Mouse (Mus musculus) ES-E14 (cell line): ENCODE measurements around the gene Tff1. TPM values are rescaled to one million over a fixed set of nuclear protein-coding genes. Genes with fewer than 3 reads are reported as not detected.

Experiments
- DNase-seq: peaks from one replicate; pipeline ENCODE4 v3.0.0-alpha.2; 2013; ENCODE audit warnings: low read depth, low spot score
- H3K27ac ChIP-seq: 2 replicates; pipeline ENCODE4 v1.5.1; 2012; ENCODE audit warnings: low read depth, mild to moderate bottlenecking, low read length, moderate library complexity, mixed read lengths; ENCODE audit not compliant: poor library complexity, insufficient read depth, severe bottlenecking
- H3K36me3 ChIP-seq: 2 replicates; pipeline ENCODE4 v1.6.1; 2012; ENCODE audit warnings: mild to moderate bottlenecking, low read length, moderate library complexity, mixed read lengths; ENCODE audit not compliant: control insufficient read depth, poor library complexity, insufficient read depth, severe bottlenecking
- H3K4me1 ChIP-seq, 2 experiments: fragments of 150-350 bp in 1 of 2; sonication (generic) in 1 of 2; 2 replicates each; pipeline ENCODE4 v1.6.1; 2012; ENCODE audit warnings: low read length in 2 of 2, mild to moderate bottlenecking in 1 of 2, mixed read lengths in 1 of 2; ENCODE audit not compliant: control insufficient read depth in 2 of 2, insufficient read depth in 2 of 2, poor library complexity in 1 of 2
- H3K4me3 ChIP-seq, 2 experiments: fragments of 150-350 bp in 1 of 2; sonication (generic) in 1 of 2; 2 replicates each; pipeline ENCODE4 v1.5.1; 2012; ENCODE audit warnings: low read length in 2 of 2, low read depth in 1 of 2, mild to moderate bottlenecking in 1 of 2, mixed read lengths in 1 of 2; ENCODE audit not compliant: insufficient read depth in 1 of 2, poor library complexity in 1 of 2, severe bottlenecking in 1 of 2
- H3K9ac ChIP-seq: 2 replicates; pipeline ENCODE4 v1.6.1; 2012; ENCODE audit warnings: low read depth, mild to moderate bottlenecking, low read length, mixed read lengths; ENCODE audit not compliant: poor library complexity, insufficient read depth, severe bottlenecking
- H3K9me3 ChIP-seq: fragments of 150-350 bp; sonication (generic); 2 replicates; pipeline ENCODE4 v1.6.1; 2012; ENCODE audit warnings: low read depth, mild to moderate bottlenecking, low read length; ENCODE audit not compliant: control insufficient read depth, insufficient read depth
- CHD2 ChIP-seq: IDR thresholded peaks from 2 replicates; pipeline ENCODE4 v1.6.1; 2014; ENCODE audit warnings: mild to moderate bottlenecking, low read depth, low read length, inconsistent platforms
- HCFC1 ChIP-seq: IDR thresholded peaks from 2 replicates; pipeline ENCODE4 v1.6.1; 2012; ENCODE audit warnings: low read length, inconsistent platforms, borderline replicate concordance; ENCODE audit not compliant: insufficient read depth
- MAFK ChIP-seq: IDR thresholded peaks from 2 replicates; pipeline ENCODE4 v1.6.1; 2014; ENCODE audit warnings: mild to moderate bottlenecking, low read depth, low read length, inconsistent platforms; ENCODE audit not compliant: insufficient read depth
- ZC3H11A ChIP-seq: IDR thresholded peaks from 2 replicates; pipeline ENCODE4 v1.6.1; 2012; ENCODE audit warnings: low read depth, mild to moderate bottlenecking, inconsistent platforms, low read length, borderline replicate concordance
- ZNF384 ChIP-seq: IDR thresholded peaks from 2 replicates; pipeline ENCODE4 v1.6.1; 2012; ENCODE audit warnings: low read depth, low read length, inconsistent platforms
- in situ Hi-C, 2 experiments: fragments of 600-800 bp; cut with MboI; formaldehyde crosslinking; loops; one replicate each; pipeline ENCODE4 v1.15.1; 2025; ENCODE audit warnings: low sequenced_read_pairs in 2 of 2, inconsistent platforms in 1 of 2; ENCODE audit not compliant: unreplicated experiment in 2 of 2
- total RNA-seq: library from RNA; depleted of rRNA; stranded (reverse); fragments of 300-350 nt; gene quantifications from 2 replicates; pipeline ENCODE4 v1.2.3, GENCODE M21; 2012

The Tff1 gene
- total RNA-seq, 1 experiment = not detected

DNA sequence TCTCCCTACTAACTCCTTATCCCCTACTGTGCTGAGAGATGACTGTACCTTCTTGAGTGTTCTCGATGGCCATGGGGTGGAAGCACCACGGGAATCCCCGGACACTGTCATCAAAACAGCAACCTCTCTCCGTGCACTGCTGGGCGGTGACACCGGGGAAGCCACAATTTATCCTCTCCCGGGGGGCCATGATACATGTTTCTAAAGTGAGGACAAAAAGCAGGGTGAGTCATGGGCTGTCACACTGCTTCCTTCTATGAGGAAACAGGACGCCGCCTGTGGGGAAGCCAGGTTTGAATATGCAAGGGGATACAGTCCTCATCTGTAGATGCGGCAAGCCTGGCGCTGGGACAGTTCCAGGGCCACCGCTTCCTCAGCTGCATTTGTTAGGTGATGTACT is 2.5 kb downstream of the Tff1 start:
- Histone ChIP-seq H3K36me3 (no peaks in the 10 kb centered on the region), H3K4me3 (no peak overlapping the region), H3K27ac (no peak overlapping the region), H3K4me1 (no peaks in the 10 kb centered on the region), H3K9me3 (no peaks in the 10 kb centered on the region), H3K9ac (no peak overlapping the region)
- no peak for DNase-seq
- TF ChIP-seq CHD2 (no peak), HCFC1 (no peak), MAFK (no peak), ZNF384 (no peak), ZC3H11A (no peak)
- in situ Hi-C loops = no loop called here

DNA sequence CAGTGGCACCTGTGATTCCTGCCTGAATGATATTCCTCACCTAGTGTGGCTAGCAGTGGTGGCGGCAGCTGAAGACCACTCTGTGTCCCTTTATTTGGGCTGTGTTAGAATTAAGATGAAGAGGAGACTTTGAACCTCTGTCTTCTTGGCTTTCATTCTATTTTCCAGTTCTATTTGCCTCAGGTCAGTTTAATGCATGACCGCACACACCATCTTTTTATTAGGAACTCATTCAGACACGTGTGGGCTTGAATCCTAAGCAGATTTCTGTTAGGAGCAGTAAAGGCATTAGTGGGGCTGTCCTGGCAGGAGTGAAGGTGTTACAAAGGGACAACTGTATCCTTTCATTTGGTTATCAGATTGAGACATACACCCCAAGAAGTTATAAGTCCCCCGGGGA is 4.8 kb downstream of the Tff1 start:
- in situ Hi-C loops = no loop called here
- no peak overlapping the region for H3K4me3 ChIP-seq
- no peaks in the 10 kb centered on the region for H3K9me3 ChIP-seq
- no peak overlapping the region for H3K9ac ChIP-seq
- no peaks in the 10 kb centered on the region for H3K36me3 ChIP-seq
- no peak for TF ChIP-seq CHD2
- TF ChIP-seq ZC3H11A = no peak
- no peak for TF ChIP-seq ZNF384
- no peak for TF ChIP-seq MAFK
- TF ChIP-seq HCFC1 = no peak
- DNase-seq = no peak
- no peaks in the 10 kb centered on the region for H3K4me1 ChIP-seq
- no peak overlapping the region for H3K27ac ChIP-seq

DNA sequence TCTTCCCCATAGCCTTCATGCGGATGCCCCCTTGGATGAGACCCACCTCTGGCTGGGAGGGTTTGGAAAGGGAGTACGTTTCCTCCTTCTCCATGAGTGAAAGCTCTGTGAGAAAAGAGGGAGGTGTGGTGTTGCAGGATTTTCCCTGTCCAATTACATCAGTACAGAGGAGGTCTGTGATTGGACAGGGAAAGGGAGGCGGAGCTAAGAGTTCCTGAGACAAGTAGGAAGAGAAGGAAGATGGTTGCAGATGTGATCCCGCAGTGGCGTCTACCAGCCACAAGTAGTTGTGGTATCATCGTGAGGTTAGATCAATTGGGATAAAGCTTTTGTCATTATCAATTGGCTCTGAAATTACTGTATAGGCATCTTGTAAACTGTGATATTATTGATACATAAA is 7.2 kb downstream of the Tff1 start:
- no peaks in the 10 kb centered on the region for H3K36me3 ChIP-seq
- H3K27ac ChIP-seq = no peak overlapping the region
- peak; percentile 35 for DNase-seq
- no peak overlapping the region for H3K4me3 ChIP-seq
- H3K9ac ChIP-seq = no peak overlapping the region
- in situ Hi-C loops = no loop called here
- TF ChIP-seq CHD2 (no peak), ZNF384 (no peak)
- no peaks in the 10 kb centered on the region for H3K4me1 ChIP-seq
- H3K9me3 ChIP-seq = no peaks in the 10 kb centered on the region

DNA sequence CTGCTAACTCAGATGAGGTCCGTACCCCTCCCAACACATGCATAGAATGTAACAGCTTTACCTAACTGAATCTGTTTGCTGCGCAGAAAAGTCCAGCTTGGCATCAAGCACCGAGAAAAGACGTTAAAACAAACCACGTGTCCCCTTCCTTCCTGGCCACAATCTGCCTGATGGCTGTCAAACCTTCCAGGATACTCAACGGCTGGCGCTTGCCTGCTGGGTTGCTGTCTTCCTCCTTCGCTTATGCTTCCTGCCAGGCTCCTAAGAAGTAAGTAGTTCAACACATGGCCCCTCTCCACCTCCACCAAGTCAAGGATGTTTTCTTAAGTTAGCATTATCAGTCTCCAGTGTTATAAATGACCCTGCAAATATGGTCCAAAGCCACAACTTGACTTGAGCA is 11.3 kb downstream of the Tff1 start:
- in situ Hi-C loops = no loop called here

DNA sequence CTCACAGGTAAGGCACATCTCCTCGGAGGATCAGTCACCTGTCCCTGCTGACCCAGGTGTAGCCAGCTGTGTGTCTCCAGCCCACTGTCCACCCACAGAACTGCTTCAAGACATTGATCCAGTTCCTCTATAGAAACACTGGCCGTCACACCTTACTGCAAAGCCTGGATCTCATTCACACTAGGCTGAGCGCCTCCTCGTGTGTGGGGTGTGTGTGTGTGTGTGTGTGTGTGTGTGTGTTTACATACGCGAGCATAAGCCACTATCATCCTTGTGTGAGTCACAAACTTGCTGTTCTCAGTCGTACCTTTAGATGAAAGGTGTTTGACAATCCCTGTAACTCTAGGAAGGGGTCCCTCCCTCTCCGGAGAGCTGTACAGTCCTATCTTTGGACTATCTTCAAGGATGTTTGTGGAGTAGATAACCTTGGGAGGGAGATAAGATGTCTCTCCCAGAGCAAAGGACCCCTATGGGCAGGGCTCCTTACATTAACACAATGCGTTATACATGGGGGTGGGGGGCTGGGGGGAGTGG is 12.0 kb downstream of the Tff1 start:
- Histone ChIP-seq H3K9me3 (no peaks in the 10 kb centered on the region), H3K4me1 (no peaks in the 10 kb centered on the region), H3K9ac (no peak overlapping the region), H3K27ac (no peak overlapping the region), H3K36me3 (no peaks in the 10 kb centered on the region), H3K4me3 (no peak overlapping the region)
- in situ Hi-C loops = no loop called here
- TF ChIP-seq MAFK (no peak), HCFC1 (no peak), CHD2 (no peak), ZC3H11A (no peak), ZNF384 (no peak)
- no peak for DNase-seq

More for the DNA sequence above, 11.3 kb downstream of the Tff1 start:
- Histone ChIP-seq H3K36me3 (no peaks in the 10 kb centered on the region), H3K4me3 (no peak overlapping the region), H3K27ac (no peak overlapping the region), H3K9ac (no peak overlapping the region), H3K9me3 (no peaks in the 10 kb centered on the region), H3K4me1 (no peaks in the 10 kb centered on the region)
- no peak for TF ChIP-seq MAFK
- no peak for TF ChIP-seq ZNF384
- TF ChIP-seq CHD2 = no peak
- TF ChIP-seq HCFC1 = no peak
- TF ChIP-seq ZC3H11A = no peak
- no peak for DNase-seq
